Comparison of ENCODE assay signal across 8 mouse cellular contexts in the genomic region with DNA sequence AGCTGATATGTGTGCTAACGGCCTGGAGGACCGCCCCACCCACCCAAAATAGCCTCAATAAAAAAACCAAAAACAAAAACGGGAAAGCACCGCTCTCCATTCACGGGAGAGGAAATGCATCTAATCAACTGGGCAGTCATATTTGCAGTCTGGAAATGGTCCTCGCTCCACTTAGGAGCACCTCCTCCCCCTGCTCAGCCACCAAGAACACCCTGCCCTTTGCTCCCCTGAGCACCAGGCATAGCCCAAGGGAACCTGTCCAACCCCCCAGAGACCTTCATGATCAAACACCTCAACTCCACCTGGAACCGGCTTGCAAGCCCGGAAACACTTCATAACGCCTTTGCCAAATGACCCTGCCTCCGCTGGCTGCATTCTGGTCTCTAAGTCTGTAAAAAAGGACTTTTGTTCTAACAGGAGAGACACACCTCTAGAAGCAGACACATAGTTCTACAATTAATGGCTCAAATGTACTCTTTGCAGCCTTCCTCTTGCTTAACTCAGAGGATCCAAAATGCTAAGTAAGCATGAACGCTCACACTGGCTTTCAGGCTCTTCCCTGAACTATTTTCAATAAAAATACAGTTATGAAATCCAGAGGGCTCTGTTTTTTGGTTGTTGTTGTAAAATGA. TPM values are rescaled to one million over a fixed set of nuclear protein-coding genes. Genes with fewer than 3 reads are reported as not detected.
DNase-seq lines count a peak whose midpoint lies in the region; ATAC-seq and TF ChIP-seq lines count a peak whose summit lies in the region.

No protein-coding gene starts in this region.

- WGBS in lung, embryonic 14.5 days, result 25% methylated on average over 11 of the region's 11 CpGs
- WGBS in forebrain, embryonic 10.5 days, result 72% methylated on average over 11 of the region's 11 CpGs
- 61% methylated on average over 11 of the region's 11 CpGs for WGBS in hindbrain, embryonic 16.5 days
- WGBS in liver, embryonic 13.5 days (ENCODE audit: insufficient replicate concordance), result 19% methylated on average over 11 of the region's 11 CpGs

- ATAC-seq in lung, embryonic 14.5 days (ENCODE audit: insufficient read depth), result no peak
- no peak for ATAC-seq in hindbrain, embryonic 16.5 days
- ATAC-seq in liver, embryonic 13.5 days (ENCODE audit: low read depth), result no peak

- H3K4me3 ChIP-seq in lung, embryonic 14.5 days (ENCODE audit: low read depth, low read length), result peak overlapping the region; percentile 10; the same call in 1 of the 2 replicates
- peak overlapping the region; percentile 78; the same call in 1 of the 2 replicates for H3K4me3 ChIP-seq in forebrain, embryonic 10.5 days
- peak overlapping the region; percentile 94 for H3K4me3 ChIP-seq in hindbrain, embryonic 16.5 days (ENCODE audit: low read length)
- H3K4me3 ChIP-seq in liver, embryonic 13.5 days (replicated peaks), result peak overlapping the region; percentile 14

- no peak for TF ChIP-seq CTCF in lung, embryonic 14.5 days (IDR thresholded peaks at IDR 0.05; ENCODE audit: low read depth)

- no peak for DNase-seq in lung, embryonic 14.5 days
- no peak for DNase-seq in lung, postnatal 36 days
- no peak for DNase-seq in forebrain, embryonic 10.5 days (ENCODE audit: extremely low spot score, low spot score)
- DNase-seq in liver, embryonic 13.5 days, result no peak
- peak; percentile 29 for DNase-seq in thymus, postnatal 36 days
- DNase-seq in testis, postnatal 14 days (ENCODE audit: low spot score), result no peak
- DNase-seq in layer of hippocampus, adult 9-10 months (ENCODE audit: low spot score), result no peak

- no peaks in the 10 kb centered on the region for H3K27me3 ChIP-seq in lung, embryonic 14.5 days (ENCODE audit: insufficient read depth, low read length)
- H3K27me3 ChIP-seq in forebrain, embryonic 10.5 days (ENCODE audit: poor library complexity, severe bottlenecking), result no peaks in the 10 kb centered on the region
- no peaks in the 10 kb centered on the region for H3K27me3 ChIP-seq in hindbrain, embryonic 16.5 days (replicated peaks; ENCODE audit: control insufficient read depth, insufficient read depth, low read length)
- no peaks in the 10 kb centered on the region for H3K27me3 ChIP-seq in liver, embryonic 13.5 days

- peak overlapping the region; percentile 80 for H3K27ac ChIP-seq in lung, embryonic 14.5 days (ENCODE audit: low read depth)
- no peak overlapping the region for H3K27ac ChIP-seq in forebrain, embryonic 10.5 days
- no peak overlapping the region for H3K27ac ChIP-seq in hindbrain, embryonic 16.5 days (ENCODE audit: low read depth, low read length)
- peak overlapping the region; percentile 69 for H3K27ac ChIP-seq in liver, embryonic 13.5 days

- H3K4me2 ChIP-seq in lung, embryonic 14.5 days, result peak overlapping the region; percentile 84
- peak overlapping the region; percentile 90 for H3K4me2 ChIP-seq in hindbrain, embryonic 16.5 days (ENCODE audit: low read length)
- peak overlapping the region; percentile 91 for H3K4me2 ChIP-seq in liver, embryonic 13.5 days

- H3K36me3 ChIP-seq in lung, embryonic 14.5 days (ENCODE audit: insufficient read depth), result no peaks in the 10 kb centered on the region
- H3K36me3 ChIP-seq in forebrain, embryonic 10.5 days (replicated peaks), result peaks cover 4% of the 10 kb centered on the region
- no peaks in the 10 kb centered on the region for H3K36me3 ChIP-seq in hindbrain, embryonic 16.5 days (ENCODE audit: control insufficient read depth, insufficient read depth, low read length)
- H3K36me3 ChIP-seq in liver, embryonic 13.5 days, result no peaks in the 10 kb centered on the region

- H3K9ac ChIP-seq in lung, embryonic 14.5 days, result no peak overlapping the region
- H3K9ac ChIP-seq in hindbrain, embryonic 16.5 days (ENCODE audit: low read depth, low read length), result 0 out of 2 replicates have a peak overlapping the region, but pooled peaks have one; percentile 2
- 0 out of 2 replicates have a peak overlapping the region, but pooled peaks have one; percentile 11 for H3K9ac ChIP-seq in liver, embryonic 13.5 days

- no peaks in the 10 kb centered on the region for H3K9me3 ChIP-seq in lung, embryonic 14.5 days (ENCODE audit: low read depth, low read length)
- H3K9me3 ChIP-seq in forebrain, embryonic 10.5 days, result no peaks in the 10 kb centered on the region
- H3K9me3 ChIP-seq in hindbrain, embryonic 16.5 days (ENCODE audit: control insufficient read depth, low read length), result no peaks in the 10 kb centered on the region
- H3K9me3 ChIP-seq in liver, embryonic 13.5 days (replicated peaks), result no peaks in the 10 kb centered on the region

- peaks cover 10% of the 10 kb centered on the region for H3K4me1 ChIP-seq in lung, embryonic 14.5 days (ENCODE audit: insufficient read depth)
- peaks cover 50% of the 10 kb centered on the region for H3K4me1 ChIP-seq in forebrain, embryonic 10.5 days
- peaks cover 16% of the 10 kb centered on the region for H3K4me1 ChIP-seq in hindbrain, embryonic 16.5 days (ENCODE audit: control insufficient read depth, insufficient read depth, low read depth, low read length)
- peaks cover 55% of the 10 kb centered on the region for H3K4me1 ChIP-seq in liver, embryonic 13.5 days (replicated peaks)

RNA-seq across cellular contexts. Expression of gene Foxn3, which starts 2.6 kb away (rescaled TPM):
- 69.1 and 72.5 TPM in 2 replicates for polyA plus RNA-seq in lung, embryonic 14.5 days (2014; fragmentation: Nextera tagmentation; extraction: Ambion mirVana)
- 46.4 and 47.3 TPM in 2 replicates for polyA plus RNA-seq in forebrain, embryonic 10.5 days (2016; fragmentation: Nextera tagmentation; extraction: Ambion mirVana)
- polyA plus RNA-seq in hindbrain, embryonic 16.5 days (2015; fragmentation: Nextera tagmentation; extraction: Ambion mirVana), result 60.5 and 70.7 TPM in 2 replicates
- polyA plus RNA-seq in liver, embryonic 13.5 days (2015; fragmentation: Nextera tagmentation; extraction: Ambion mirVana), result 18.1 and 20.0 TPM in 2 replicates

Comparison
In these comparisons a context has a peak if more than half of its experiments do, and no peak if none do; other contexts are left out.
1. DNase-seq: peak in thymus, postnatal 36 days (2 of 2); none in lung, embryonic 14.5 days (single experiment), lung, postnatal 36 days (single experiment), forebrain, embryonic 10.5 days (single experiment), liver, embryonic 13.5 days (single experiment), testis, postnatal 14 days (single experiment) and layer of hippocampus, adult 9-10 months (single experiment).
2. H3K27ac ChIP-seq: peak in lung, embryonic 14.5 days (single experiment) and liver, embryonic 13.5 days (single experiment); none in forebrain, embryonic 10.5 days (single experiment) and hindbrain, embryonic 16.5 days (single experiment).
3. H3K4me3 ChIP-seq: peak in every context shown above with its lines; median percentile 94 in hindbrain, embryonic 16.5 days; 78 in forebrain, embryonic 10.5 days; 14 in liver, embryonic 13.5 days; 10 in lung, embryonic 14.5 days.
4. Peak in every context shown above with its lines, with median percentiles within 50 percentile points of each other: H3K4me2 ChIP-seq.